Comparison of ENCODE assay signal across 12 mouse cellular contexts in genomic region chrX:140490203-140490602, GRCm38 (mm10).
"Had no signal": no experiment of that assay in that cellular context is flagged by ENCODE, and none has a peak within 500 bp of the region (broad histone marks: within the 10 kb centered on the region; RNA-seq: fewer than 3 reads in every experiment).

No protein-coding gene starts in this region.

- DNase-seq: retina, postnatal 1 day; right cerebral cortex, adult 18-20 months; right cerebral cortex, postnatal 14 days; right cerebral cortex, postnatal 25 days; right cerebral cortex, postnatal 4 days; spleen, adult 18-20 months; thymus, adult 18-20 months; thymus, adult 2 months; thymus, postnatal 14 days; thymus, postnatal 25 days; thymus, postnatal 36 days; thymus, postnatal 4 days had no signal
